In genomic region chr17:53463496-53463840, GRCm38 (mm10) we compare ENCODE assay signal across 8 mouse cellular contexts. TPM values are rescaled to one million over a fixed set of nuclear protein-coding genes. Genes with fewer than 3 reads are reported as not detected.
A peak's percentile ranks its signal among the peaks of the same experiment; 100 is the strongest.
DNase-seq lines count a peak whose midpoint lies in the region; ATAC-seq and TF ChIP-seq lines count a peak whose summit lies in the region.

No protein-coding gene starts in this region.

- 17% methylated on average over 8 of the region's 9 CpGs for WGBS in kidney, embryonic 16.5 days
- WGBS in embryonic facial prominence, embryonic 11.5 days: 33% methylated on average over 7 of the region's 9 CpGs
- WGBS in midbrain, postnatal 0 days: 12% methylated on average over 7 of the region's 9 CpGs

- no peak for ATAC-seq in kidney, embryonic 16.5 days (ENCODE audit: low FRiP score, low TSS enrichment)
- ATAC-seq in embryonic facial prominence, embryonic 11.5 days (replicated peaks; ENCODE audit: insufficient number of reproducible peaks, low FRiP score, low TSS enrichment, low read depth): peak; percentile 36; the same call in 1 of the 2 replicates
- no peak for ATAC-seq in midbrain, postnatal 0 days (ENCODE audit: low FRiP score)

- H3K36me3 ChIP-seq in kidney, embryonic 16.5 days (ENCODE audit: insufficient read depth, low read length): no peaks in the 10 kb centered on the region
- H3K36me3 ChIP-seq in embryonic facial prominence, embryonic 11.5 days (replicated peaks; ENCODE audit: control insufficient read depth, insufficient read depth, low read depth, low read length): no peaks in the 10 kb centered on the region
- no peaks in the 10 kb centered on the region for H3K36me3 ChIP-seq in midbrain, postnatal 0 days (ENCODE audit: insufficient read depth, low read length)

- H3K4me3 ChIP-seq in kidney, embryonic 16.5 days (ENCODE audit: low read length): peak overlapping the region; percentile 52
- H3K4me3 ChIP-seq in embryonic facial prominence, embryonic 11.5 days (ENCODE audit: low read depth, low read length): peak overlapping the region; percentile 26
- H3K4me3 ChIP-seq in midbrain, postnatal 0 days (ENCODE audit: low read depth, low read length): peak overlapping the region; percentile 43

- no peak for TF ChIP-seq CTCF in midbrain, postnatal 0 days (IDR thresholded peaks at IDR 0.05)

- H3K4me1 ChIP-seq in kidney, embryonic 16.5 days (ENCODE audit: insufficient read depth, low read length): peaks cover 9% of the 10 kb centered on the region
- H3K4me1 ChIP-seq in embryonic facial prominence, embryonic 11.5 days (ENCODE audit: control insufficient read depth, insufficient read depth, low read length): no peaks in the 10 kb centered on the region
- no peaks in the 10 kb centered on the region for H3K4me1 ChIP-seq in midbrain, postnatal 0 days (ENCODE audit: insufficient read depth, low read length)

- H3K9me3 ChIP-seq in kidney, embryonic 16.5 days (ENCODE audit: low read length): no peaks in the 10 kb centered on the region
- H3K9me3 ChIP-seq in embryonic facial prominence, embryonic 11.5 days (replicated peaks; ENCODE audit: control insufficient read depth, low read length): no peaks in the 10 kb centered on the region
- H3K9me3 ChIP-seq in midbrain, postnatal 0 days (ENCODE audit: low read length): no peaks in the 10 kb centered on the region

- peak overlapping the region; percentile 59 for H3K9ac ChIP-seq in kidney, embryonic 16.5 days (replicated peaks; ENCODE audit: low read length)
- H3K9ac ChIP-seq in embryonic facial prominence, embryonic 11.5 days (replicated peaks; ENCODE audit: low read length): peak overlapping the region; percentile 50
- H3K9ac ChIP-seq in midbrain, postnatal 0 days (replicated peaks; ENCODE audit: low read length, poor library complexity, severe bottlenecking): peak overlapping the region; percentile 51

- peak overlapping the region; percentile 74 for H3K4me2 ChIP-seq in kidney, embryonic 16.5 days (replicated peaks; ENCODE audit: low read depth, low read length)
- peak overlapping the region; percentile 46 for H3K4me2 ChIP-seq in embryonic facial prominence, embryonic 11.5 days (ENCODE audit: low read depth, low read length)
- H3K4me2 ChIP-seq in midbrain, postnatal 0 days (ENCODE audit: low read depth, low read length, poor library complexity, severe bottlenecking): peak overlapping the region; percentile 76

- no peak overlapping the region for H3K27ac ChIP-seq in kidney, embryonic 16.5 days (ENCODE audit: low read length)
- H3K27ac ChIP-seq in embryonic facial prominence, embryonic 11.5 days (replicated peaks; ENCODE audit: low read depth, low read length): no peak overlapping the region
- no peak overlapping the region for H3K27ac ChIP-seq in midbrain, postnatal 0 days (ENCODE audit: low read depth, low read length)

- DNase-seq in kidney, adult 8-10 months: no peak
- DNase-seq in embryonic facial prominence, embryonic 11.5 days (ENCODE audit: low spot score): peak; percentile 11
- peak; percentile 25 for DNase-seq in induced T-regulatory cell, adult 2 months (ENCODE audit: low read depth)
- no peak for DNase-seq in midbrain, postnatal 0 days (ENCODE audit: low spot score)
- no peak for DNase-seq in adrenal gland, adult (ENCODE audit: inconsistent age in 2 of 2, low spot score in 1 of 2)
- DNase-seq in adrenal gland, postnatal 36 days: no peak
- no peak for DNase-seq in thymus, postnatal 14 days

- H3K27me3 ChIP-seq in kidney, embryonic 16.5 days (ENCODE audit: insufficient read depth, low read length): no peaks in the 10 kb centered on the region
- no peaks in the 10 kb centered on the region for H3K27me3 ChIP-seq in embryonic facial prominence, embryonic 11.5 days (ENCODE audit: control insufficient read depth, insufficient read depth, low read length)
- H3K27me3 ChIP-seq in midbrain, postnatal 0 days (ENCODE audit: insufficient read depth, low read length): no peaks in the 10 kb centered on the region

RNA-seq across cellular contexts. Expression of gene Efhb, which starts 0.3 kb away (rescaled TPM):
- polyA plus RNA-seq in kidney, embryonic 16.5 days (2015; fragmentation: Nextera tagmentation; extraction: Ambion mirVana): 0.31 and 0.39 TPM in 2 replicates
- polyA plus RNA-seq in embryonic facial prominence, embryonic 11.5 days (2014; fragmentation: Nextera tagmentation; extraction: Ambion mirVana): 0.38 and 0.57 TPM in 2 replicates
- total RNA-seq in midbrain, postnatal 0 days (2014; rRNA removed): 1.2 and 3.1 TPM in 2 replicates
- polyA plus RNA-seq in midbrain, postnatal 0 days (2015; fragmentation: Nextera tagmentation; extraction: Ambion mirVana): 0.66 and 1.0 TPM in 2 replicates
- total RNA-seq in adrenal gland, postnatal 36 days (2021): under 1 TPM; 0.36 to 0.43 TPM

RNA-seq across cellular contexts. Expression of gene Rab5a, which starts 15.6 kb away (rescaled TPM):
- polyA plus RNA-seq in kidney, embryonic 16.5 days (2015; fragmentation: Nextera tagmentation; extraction: Ambion mirVana): 69.8 and 75.4 TPM in 2 replicates
- polyA plus RNA-seq in embryonic facial prominence, embryonic 11.5 days (2014; fragmentation: Nextera tagmentation; extraction: Ambion mirVana): 85.0 and 95.6 TPM in 2 replicates
- total RNA-seq in midbrain, postnatal 0 days (2014; rRNA removed): 98.9 and 112 TPM in 2 replicates
- 101 and 112 TPM in 2 replicates for polyA plus RNA-seq in midbrain, postnatal 0 days (2015; fragmentation: Nextera tagmentation; extraction: Ambion mirVana)
- 100 to 1,000 TPM in 1 of 2 experiments, 10 to 100 TPM in 1; 95.3 to 114 TPM for total RNA-seq in adrenal gland, postnatal 36 days (2021)

Comparison
In these comparisons a context has a peak if more than half of its experiments do, and no peak if none do; other contexts are left out.
1. DNase-seq: peak in embryonic facial prominence, embryonic 11.5 days (single experiment) and induced T-regulatory cell, adult 2 months (single experiment); none in kidney, adult 8-10 months (0 of 2), midbrain, postnatal 0 days (single experiment), adrenal gland, adult (0 of 2), adrenal gland, postnatal 36 days (0 of 2) and thymus, postnatal 14 days (single experiment).
2. Peak in every context shown above with its lines, with median percentiles within 50 percentile points of each other: H3K4me2 ChIP-seq, H3K4me3 ChIP-seq and H3K9ac ChIP-seq.